Mouse (Mus musculus) heart, adult 9 months (tissue): ENCODE data around the gene Brsk1.

Experiments
- DNase-seq, 2 experiments: peaks; one replicate each; pipeline ENCODE4 v3.0.0; 2022; ENCODE audit warnings: low spot score in 2 of 2

Brsk1 gene

GRCm38 (mm10) chr7:4690387-4690786 is at the start of gene Brsk1:
Gene Brsk1, plus strand, starts transcription at chr7:4690604.
- DNase-seq = no peak

- DNase-seq = no peak
Observed at GRCm38 (mm10) chr7:4641155-4641554, 49.2 kb upstream of the Brsk1 start.

DNA sequence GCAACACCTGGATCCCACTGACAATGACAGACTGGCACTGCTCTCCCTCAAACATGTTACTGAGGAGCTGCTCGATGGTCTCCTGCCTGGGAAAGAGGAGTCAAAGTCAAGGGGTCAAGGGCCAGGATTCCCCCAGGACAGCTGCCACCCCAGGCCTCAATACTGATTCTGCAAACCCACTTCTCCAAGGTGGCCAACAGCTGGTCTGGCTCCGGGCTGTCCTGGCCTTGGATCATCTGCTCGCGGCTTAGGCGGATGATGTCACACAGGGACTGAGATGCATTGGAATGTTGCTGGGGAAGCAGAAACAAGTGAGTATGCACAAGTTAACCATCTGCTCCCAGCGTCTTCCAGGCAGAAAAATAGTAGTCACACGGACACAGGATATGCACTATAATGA is 48.4 kb upstream of the Brsk1 start:
- no peak for DNase-seq

DNA sequence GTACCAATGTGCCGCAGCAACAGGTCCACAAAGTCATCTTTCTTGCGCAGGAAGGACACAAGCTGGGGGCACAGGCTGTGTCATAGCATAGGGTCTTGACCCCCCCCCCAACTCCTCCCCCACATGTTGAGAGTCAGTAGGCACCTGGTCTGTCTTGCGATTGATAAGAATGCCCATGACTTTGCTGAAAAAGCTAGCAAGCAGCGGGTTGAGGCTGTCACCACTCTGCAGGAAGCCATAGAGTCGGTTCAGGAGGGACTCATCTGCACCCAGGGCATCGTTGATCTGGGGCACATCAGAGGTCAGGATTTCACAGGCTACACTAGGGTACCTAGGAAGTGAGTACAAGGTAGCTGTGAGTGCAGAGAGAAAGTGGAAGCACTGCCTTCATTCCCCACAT is 47.2 kb upstream of the Brsk1 start:
- DNase-seq = no peak

DNA sequence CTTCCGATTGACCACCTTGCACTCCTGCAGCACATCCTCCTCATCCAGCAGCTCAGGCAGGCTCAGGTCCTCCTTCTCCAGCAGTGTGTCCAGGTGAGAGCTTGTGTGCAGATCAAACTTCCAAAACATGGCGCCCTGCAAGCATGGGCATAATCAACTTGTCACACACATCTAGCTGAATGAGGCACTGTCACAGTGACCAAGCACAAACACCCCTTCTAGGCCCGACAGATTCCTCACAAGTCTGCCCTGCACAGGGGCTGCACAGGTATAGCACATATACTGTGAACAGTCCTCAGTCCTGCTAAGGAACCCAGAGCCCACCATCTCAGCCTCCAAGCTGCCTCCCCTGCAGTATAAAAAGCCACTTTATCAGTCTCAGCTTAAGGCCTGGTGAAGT is 43.6 kb upstream of the Brsk1 start:
- DNase-seq = no peak

DNA sequence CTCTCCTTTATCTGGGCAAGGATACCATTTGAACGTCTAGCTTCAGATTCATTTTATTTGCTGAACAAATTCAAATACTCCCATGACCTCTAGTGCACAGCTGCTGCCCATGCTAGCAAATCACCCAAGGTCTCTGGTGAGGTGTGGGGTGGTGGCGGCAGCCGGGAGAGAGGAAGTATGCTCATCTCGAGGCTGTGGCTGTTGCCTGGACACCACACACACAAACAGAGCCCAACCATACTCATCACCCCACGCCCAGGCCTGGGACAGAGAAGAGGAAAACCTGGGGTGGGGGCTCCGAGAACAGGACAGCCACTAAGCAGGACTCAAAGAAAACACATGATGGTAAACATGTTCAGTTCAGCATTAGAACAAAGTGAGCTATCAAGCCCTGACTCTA is 43.1 kb upstream of the Brsk1 start:
- DNase-seq = peak; percentile 50 to 59

DNA sequence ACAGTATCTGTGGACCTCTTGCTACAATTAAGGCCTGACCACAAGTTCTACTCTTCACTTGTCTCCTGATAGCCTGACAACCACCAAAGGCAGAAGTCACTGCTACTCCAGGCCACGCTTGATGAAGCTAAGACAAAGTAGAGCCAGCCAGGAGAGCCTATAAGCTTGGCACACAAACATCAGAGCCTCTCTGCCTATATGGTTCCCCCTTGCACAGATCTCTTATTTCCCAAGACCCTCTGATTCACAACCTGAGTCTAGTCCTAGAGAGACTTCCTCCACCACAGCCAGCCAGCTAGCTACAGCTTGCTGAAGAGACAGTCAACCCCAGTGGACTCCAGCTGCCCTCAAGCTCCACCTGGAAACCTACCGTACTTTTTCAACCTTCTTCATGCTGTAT is 42.4 kb upstream of the Brsk1 start:
- DNase-seq = no peak

- no peak for DNase-seq
Observed at GRCm38 (mm10) chr7:4651581-4651980, 38.8 kb upstream of the Brsk1 start.

GRCm38 (mm10) chr7:4652726-4653125 is 37.7 kb upstream of the Brsk1 start:
- no peak for DNase-seq

GRCm38 (mm10) chr7:4653351-4653750 is 37.1 kb upstream of the Brsk1 start:
- DNase-seq = no peak

- peak in 1 of 2 experiments; percentile 56 for DNase-seq
Observed at GRCm38 (mm10) chr7:4653780-4654179, 36.6 kb upstream of the Brsk1 start.

- no peak for DNase-seq
Observed at GRCm38 (mm10) chr7:4654221-4654620, 36.2 kb upstream of the Brsk1 start.

GRCm38 (mm10) chr7:4655393-4655792 is 35.0 kb upstream of the Brsk1 start:
- no peak for DNase-seq

DNA sequence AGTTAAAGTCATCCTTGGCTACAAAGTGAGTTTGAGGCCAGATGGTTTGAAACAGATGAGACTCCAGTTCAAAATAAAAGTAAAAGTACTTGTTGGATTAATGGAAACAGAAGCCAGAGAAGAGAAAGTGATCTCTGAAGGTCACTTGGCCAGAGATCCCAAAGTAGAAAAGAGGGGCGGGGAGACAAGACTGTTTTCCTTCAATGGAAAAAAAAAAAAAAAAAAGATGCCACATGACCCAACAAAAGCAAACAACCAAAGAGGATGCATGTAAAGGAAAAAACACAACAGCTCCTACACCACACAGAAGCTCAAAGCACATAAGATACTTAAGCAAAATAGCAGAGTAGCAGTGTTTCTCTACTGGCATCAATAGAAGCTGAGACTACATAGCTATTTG is 34.5 kb upstream of the Brsk1 start:
- no peak for DNase-seq

DNA sequence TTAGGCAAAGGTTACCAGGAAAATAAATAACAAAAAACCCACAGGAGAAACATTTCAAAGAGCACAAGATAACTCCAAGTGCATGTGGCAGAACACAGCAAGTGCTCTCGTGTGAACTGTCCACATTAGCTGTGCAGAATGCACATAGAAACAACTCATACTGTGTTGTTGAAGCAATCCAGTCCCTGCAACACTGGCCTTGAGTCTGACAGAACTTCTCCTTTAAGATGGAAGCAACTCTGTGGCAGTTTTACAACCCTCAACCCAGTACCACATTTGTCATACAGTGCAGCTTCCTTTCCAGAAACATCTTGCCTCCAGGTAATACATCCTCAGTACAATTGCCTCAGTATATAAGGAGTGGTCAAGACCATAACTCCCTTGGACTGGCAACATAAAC is 33.6 kb upstream of the Brsk1 start:
- no peak for DNase-seq

- no peak for DNase-seq
Observed at GRCm38 (mm10) chr7:4657521-4658127, 32.8 kb upstream of the Brsk1 start.

- DNase-seq = no peak
Observed at GRCm38 (mm10) chr7:4658128-4658907, 32.1 kb upstream of the Brsk1 start.

- DNase-seq = peak; percentile 97 to 98
Observed at GRCm38 (mm10) chr7:4658912-4659551, 31.4 kb upstream of the Brsk1 start, which contains the start of gene Ppp6r1. Gene Ppp6r1, minus strand, starts transcription at chr7:4659019.

DNA sequence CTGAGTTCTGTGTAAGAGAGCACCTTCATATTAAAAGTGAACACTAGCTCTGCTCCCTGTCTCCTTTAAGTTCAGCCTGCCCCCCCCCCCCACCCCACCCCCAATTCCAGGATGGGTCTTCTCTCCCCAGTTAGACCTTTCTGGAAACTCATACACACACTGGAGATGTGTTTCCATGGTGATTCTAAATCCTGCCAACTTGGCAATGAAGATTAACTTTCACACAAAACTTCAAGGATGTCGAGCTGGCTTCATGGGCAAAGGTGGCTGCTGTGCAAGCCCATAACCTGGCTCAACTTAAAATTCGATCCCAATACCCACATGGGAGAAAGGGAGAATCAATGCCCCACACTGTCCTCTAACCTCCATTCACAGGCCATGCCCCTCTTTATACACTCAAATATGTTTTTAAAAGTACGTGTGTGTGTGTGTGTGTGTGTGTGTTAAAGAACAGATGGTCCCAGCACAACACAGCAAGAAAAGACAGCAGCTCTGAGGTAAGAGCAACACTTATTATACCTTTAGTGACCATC is 30.4 kb upstream of the Brsk1 start:
- DNase-seq = no peak

DNA sequence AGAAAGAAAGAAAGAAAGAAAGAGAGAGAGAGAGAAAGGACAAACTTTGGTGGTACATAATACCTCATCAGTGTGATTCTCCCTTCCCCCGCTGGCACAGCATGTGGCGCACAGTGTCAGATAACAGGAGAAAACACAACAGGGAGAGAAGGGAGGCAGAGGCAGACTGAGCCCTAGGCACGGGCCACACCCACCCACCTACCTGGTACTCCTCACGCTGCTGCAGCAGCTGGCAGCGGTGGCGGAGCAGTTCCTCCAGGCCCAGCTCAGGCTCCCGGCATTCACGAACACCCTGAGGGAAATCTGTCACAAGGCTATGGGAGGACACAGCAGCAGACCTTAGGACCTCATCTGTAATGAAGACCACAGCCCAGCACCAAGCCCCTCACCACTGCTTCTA is 27.2 kb upstream of the Brsk1 start:
- DNase-seq = no peak

GRCm38 (mm10) chr7:4663742-4664141 is 26.7 kb upstream of the Brsk1 start:
- DNase-seq = no peak

GRCm38 (mm10) chr7:4666871-4667270 is 23.5 kb upstream of the Brsk1 start:
- no peak for DNase-seq

DNA sequence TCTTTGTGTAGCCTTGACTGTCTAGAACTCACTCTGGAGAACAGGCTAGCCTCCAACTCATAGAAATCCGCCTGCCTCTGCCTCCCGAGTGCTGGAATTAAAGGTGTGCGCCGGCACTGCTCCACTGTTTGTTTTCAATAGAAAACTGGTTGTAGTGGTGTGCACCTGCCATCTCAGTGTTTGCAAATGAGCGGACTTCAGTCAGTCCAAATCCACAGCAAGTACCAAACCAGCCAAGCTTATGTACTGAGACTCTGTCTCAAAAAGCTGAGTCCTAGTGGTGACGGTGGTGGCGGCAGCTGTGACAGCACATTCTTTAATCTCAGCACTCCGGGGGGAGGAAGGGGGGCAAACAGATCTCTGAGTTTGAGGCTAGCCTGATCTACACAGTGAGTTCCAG is 21.9 kb upstream of the Brsk1 start:
- no peak for DNase-seq
